Mouse (Mus musculus) small intestine, adult 2 months (tissue): ENCODE data around the gene Smg5. TPM values are rescaled to one million over a fixed set of nuclear protein-coding genes. Genes with fewer than 3 reads are reported as not detected.
A peak's percentile ranks its signal among the peaks of the same experiment; 100 is the strongest.
"Not testable (repeated sequence)": the region's sequence is repeated elsewhere in the genome, so short reads cannot be mapped to it uniquely, and the experiment has no call there.

Experiments used
- H3K27ac ChIP-seq: fragments of 200-500 bp; 2 replicates; pipeline ENCODE4 v1.5.1; 2012; ENCODE audit warnings: low read depth, low read length, control low read depth, inconsistent platforms; ENCODE audit not compliant: insufficient read depth
- H3K27me3 ChIP-seq: fragments of 200-500 bp; 2 replicates; pipeline ENCODE4 v1.6.1; 2012; ENCODE audit warnings: mild to moderate bottlenecking, moderate library complexity, low read length, inconsistent platforms; ENCODE audit not compliant: control insufficient read depth, insufficient read depth
- H3K36me3 ChIP-seq: fragments of 200-500 bp; 2 replicates; pipeline ENCODE4 v1.6.1; 2012; ENCODE audit warnings: mild to moderate bottlenecking, low read length, control low read depth, inconsistent platforms; ENCODE audit not compliant: control insufficient read depth, insufficient read depth
- H3K4me1 ChIP-seq: fragments of 200-500 bp; 2 replicates; pipeline ENCODE4 v1.6.1; 2012; ENCODE audit warnings: low read length, inconsistent platforms, mixed read lengths; ENCODE audit not compliant: control insufficient read depth, insufficient read depth, insufficient read length
- H3K4me3 ChIP-seq: fragments of 200-500 bp; 2 replicates; pipeline ENCODE4 v1.5.1; 2012; ENCODE audit warnings: low read depth, mild to moderate bottlenecking, control low read depth, inconsistent platforms, low read length, moderate library complexity
- CTCF ChIP-seq: fragments of 200-500 bp; IDR thresholded peaks from 2 replicates; pipeline ENCODE4 v1.5.1; 2012; ENCODE audit warnings: low read depth, mild to moderate bottlenecking, control low read depth, inconsistent platforms, low read length, moderate library complexity, mixed read lengths; ENCODE audit not compliant: insufficient replicate concordance, insufficient read length; ENCODE audit errors: extremely low read depth
- POLR2A ChIP-seq: fragments of 200-500 bp; IDR thresholded peaks from 2 replicates; pipeline ENCODE4 v1.6.1; 2012; ENCODE audit warnings: low read depth, mild to moderate bottlenecking, control low read depth, inconsistent platforms, low read length, moderate library complexity
- WGBS: fragments of 180-500 bp; shearing (Covaris S2); methylation state at CpG from one replicate; pipeline ENCODE4 v1.1.7; 2018; 5-methylcytosine and 5-hydroxymethylcytosine counted together
- polyA plus RNA-seq: library from polyadenylated mRNA; depleted of rRNA; stranded (reverse); fragments of >200 nt; gene quantifications from 2 replicates; pipeline ENCODE4 v1.2.3, GENCODE M21; 2012

The Smg5 gene
- polyA plus RNA-seq, 1 experiment: 42.4 TPM

DNA sequence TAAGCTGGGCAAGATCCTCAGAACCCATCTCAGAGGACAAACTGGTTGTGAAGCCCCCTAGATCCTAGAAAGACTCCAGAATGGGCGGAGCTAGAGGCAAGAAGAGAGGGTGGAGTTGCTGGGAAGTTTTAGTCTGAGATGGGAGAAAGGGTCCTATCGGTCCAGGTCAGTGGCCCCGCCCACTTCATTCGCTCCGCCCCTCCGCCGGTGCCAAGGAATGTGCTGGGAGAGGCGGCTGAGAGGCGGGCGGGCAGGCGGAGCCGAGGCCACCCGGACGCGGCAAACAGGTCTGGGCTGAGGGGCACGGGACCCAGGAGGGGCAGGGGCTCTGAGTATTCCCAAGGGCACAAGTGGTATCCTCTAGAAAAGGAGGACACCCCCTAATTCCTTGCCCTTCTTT is 28.3 kb downstream of the Smg5 start, which contains the start of gene Paqr6:
Gene Paqr6, plus strand, starts transcription at position 248 of the 400 bp plus-strand sequence.
- Histone ChIP-seq H3K27ac (no peak within 1 kb of the TSS), H3K4me3 (peak within 1 kb of the TSS; percentile 4; the same call in 1 of the 2 replicates)
- 8% methylated on average over 16 of the region's 16 CpGs for WGBS

DNA sequence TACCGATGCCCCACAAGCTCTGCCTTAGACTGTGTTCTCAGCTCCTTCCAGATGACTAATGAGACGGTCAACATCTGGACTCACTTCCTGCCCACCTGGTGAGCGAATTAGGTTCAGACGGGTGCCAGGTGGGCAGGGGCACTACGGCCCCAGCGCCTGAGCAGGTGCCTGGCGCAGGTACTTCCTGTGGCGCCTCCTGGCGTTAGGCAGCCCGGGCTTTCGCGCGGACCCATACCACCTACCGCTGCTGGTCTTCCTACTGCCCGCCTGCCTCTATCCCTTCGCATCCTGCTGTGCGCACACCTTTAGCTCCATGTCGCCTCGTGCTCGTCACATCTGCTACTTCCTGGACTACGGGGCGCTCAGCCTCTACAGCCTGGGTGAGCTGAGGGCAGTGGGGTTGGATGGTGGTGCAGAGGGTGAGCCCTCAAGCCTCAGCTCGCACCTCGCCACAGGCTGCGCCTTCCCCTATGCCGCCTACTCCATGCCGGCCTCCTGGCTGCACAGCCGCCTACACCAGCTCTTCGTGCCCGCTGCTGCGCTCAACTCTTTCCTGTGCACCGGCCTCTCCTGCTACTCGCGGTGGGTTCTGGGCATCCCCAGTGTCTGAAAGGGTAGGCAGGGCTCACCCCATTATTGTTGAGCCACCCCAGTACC is 29.8 kb downstream of the Smg5 start:
- Histone ChIP-seq H3K36me3 (peaks cover 14% of the 10 kb centered on the region), H3K4me1 (peaks cover 3% of the 10 kb centered on the region; the same call in 1 of the 2 replicates), H3K27ac (no peak overlapping the region), H3K27me3 (0 out of 2 replicates have a peak, but pooled peaks cover 5% of the 10 kb centered on the region), H3K4me3 (no peak overlapping the region)
- TF ChIP-seq POLR2A (no peak), CTCF (no peak)
- WGBS: 59% methylated on average over 34 of the region's 34 CpGs

More for the DNA sequence above, 28.3 kb downstream of the Smg5 start, which contains the start of gene Paqr6:
- Histone ChIP-seq H3K4me1 (peaks cover 3% of the 10 kb centered on the region; the same call in 1 of the 2 replicates), H3K27me3 (0 out of 2 replicates have a peak, but pooled peaks cover 5% of the 10 kb centered on the region), H3K36me3 (peaks cover 28% of the 10 kb centered on the region)
- TF ChIP-seq CTCF (no peak), POLR2A (no peak)

GRCm38 (mm10) chr3:88366830-88367428 is 30.9 kb downstream of the Smg5 start:
- H3K4me3 ChIP-seq, H3K27me3 ChIP-seq, H3K27ac ChIP-seq, H3K36me3 ChIP-seq, H3K4me1 ChIP-seq: not testable (repeated sequence)
- 6% methylated on average over 22 of the region's 22 CpGs for WGBS

DNA sequence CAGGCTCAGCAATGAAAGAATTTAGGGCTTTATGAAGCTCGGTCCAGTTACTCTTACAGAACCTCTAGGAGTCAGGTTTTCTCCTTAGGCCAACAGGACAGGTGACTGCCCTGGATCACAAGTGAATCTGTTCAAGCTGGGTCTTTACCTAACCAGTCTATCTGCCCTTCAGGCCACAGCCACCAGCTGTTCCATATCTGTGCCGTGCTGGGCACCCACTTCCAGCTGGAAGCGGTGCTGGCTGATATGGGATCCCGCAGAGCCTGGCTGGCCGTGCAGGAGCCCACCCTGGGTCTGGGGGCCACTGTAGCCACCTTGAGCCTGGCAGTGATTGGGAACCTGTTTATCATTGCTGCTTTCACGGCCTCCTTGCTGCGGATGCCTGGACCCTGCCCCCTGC is 31.5 kb downstream of the Smg5 start:
- WGBS: 58% methylated on average over 4 of the region's 7 CpGs
- H3K36me3 ChIP-seq, H3K27me3 ChIP-seq, H3K4me1 ChIP-seq, H3K27ac ChIP-seq, H3K4me3 ChIP-seq: not testable (repeated sequence)

DNA sequence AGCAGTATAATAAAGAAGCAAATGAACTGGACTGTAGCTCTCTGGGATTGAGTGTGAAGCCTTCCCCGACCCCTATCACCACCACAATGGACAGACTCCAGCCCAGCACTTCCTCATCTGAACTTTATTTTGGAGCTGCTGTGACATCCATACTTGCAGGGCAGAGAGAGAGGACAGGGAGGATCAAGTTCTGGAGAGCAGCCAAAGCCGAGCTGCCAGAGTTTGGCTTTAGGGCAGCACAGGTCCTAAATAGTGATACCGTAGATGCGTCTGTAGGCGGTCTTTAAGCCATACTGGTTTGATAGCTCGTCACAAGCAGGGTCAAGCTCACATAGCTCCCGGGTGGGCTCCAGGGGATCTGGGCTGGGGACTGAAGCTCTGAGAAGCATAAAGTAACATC is 32.5 kb downstream of the Smg5 start:
- not testable (repeated sequence) for H3K27me3 ChIP-seq, H3K36me3 ChIP-seq, H3K4me3 ChIP-seq, H3K4me1 ChIP-seq, H3K27ac ChIP-seq
- 91% methylated on average over 7 of the region's 7 CpGs for WGBS

- not testable (repeated sequence) for H3K27ac ChIP-seq, H3K27me3 ChIP-seq, H3K4me1 ChIP-seq, H3K36me3 ChIP-seq, H3K4me3 ChIP-seq
- 74% methylated on average over 9 of the region's 9 CpGs for WGBS
Measured at GRCm38 (mm10) chr3:88372643-88373042, 36.6 kb downstream of the Smg5 start, which contains the start of gene Bglap3. Gene Bglap3 (minus strand): TSS chr3:88372743.

DNA sequence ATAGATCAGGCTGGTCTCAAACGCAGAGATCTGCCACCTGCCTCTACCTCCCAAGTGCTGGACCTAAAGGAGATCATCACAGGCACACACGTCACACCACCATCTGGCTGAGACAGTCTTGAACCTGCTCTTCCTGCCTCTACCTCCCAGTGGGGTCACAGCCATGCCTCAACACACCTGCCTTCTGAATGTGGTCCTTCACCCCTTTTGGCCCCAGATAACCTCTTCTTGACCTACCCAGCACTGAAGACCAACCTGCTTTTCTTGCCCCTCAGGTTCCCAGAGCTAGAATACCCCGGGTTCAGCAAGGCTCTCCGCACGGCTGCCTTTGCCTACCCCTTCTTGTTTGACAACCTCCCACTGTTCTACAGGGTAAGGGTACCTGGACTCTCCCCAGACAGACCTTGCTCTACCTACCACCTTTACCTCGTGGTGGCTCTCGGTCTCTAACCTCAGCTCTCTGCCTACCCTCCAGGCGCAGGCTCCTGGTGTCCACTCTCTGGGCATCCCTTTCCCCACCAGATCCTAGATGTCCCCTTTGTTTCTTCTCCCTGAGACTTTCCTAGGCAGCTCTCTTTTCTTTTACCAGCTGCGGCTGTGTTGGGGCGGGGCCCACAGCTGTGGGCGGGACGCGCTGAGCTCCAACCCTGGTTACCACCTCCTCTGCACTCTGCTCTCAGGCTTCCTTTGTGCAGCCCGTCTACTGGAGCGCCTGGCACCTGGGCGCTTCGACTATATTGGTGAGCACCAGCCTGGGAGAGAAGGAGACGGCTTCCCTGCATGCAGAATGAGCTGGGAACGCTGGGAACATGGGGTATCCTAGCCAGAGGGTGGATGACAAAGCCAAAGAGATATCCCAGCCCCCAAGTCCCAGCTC is 39.9 kb downstream of the Smg5 start:
- H3K27me3 ChIP-seq, H3K4me1 ChIP-seq, H3K36me3 ChIP-seq, H3K4me3 ChIP-seq, H3K27ac ChIP-seq: not testable (repeated sequence)
- 11% methylated on average over 19 of the region's 19 CpGs for WGBS

DNA sequence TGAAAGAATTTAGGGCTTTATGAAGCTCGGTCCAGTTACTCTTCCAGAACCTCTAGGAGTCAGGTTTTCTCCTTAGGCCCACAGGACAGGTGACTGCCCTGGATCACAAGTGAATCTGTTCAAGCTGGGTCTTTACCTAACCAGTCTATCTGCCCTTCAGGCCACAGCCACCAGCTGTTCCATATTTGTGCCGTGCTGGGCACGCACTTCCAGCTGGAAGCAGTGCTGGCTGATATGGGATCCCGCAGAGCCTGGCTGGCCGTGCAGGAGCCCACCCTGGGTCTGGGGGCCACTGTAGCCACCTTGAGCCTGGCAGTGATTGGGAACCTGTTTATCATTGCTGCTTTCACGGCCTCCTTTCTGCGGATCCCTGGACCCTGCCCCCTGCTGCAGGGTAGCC is 40.6 kb downstream of the Smg5 start:
- WGBS: 31% methylated on average over 6 of the region's 7 CpGs
- not testable (repeated sequence) for H3K4me3 ChIP-seq, H3K4me1 ChIP-seq, H3K36me3 ChIP-seq, H3K27ac ChIP-seq, H3K27me3 ChIP-seq

DNA sequence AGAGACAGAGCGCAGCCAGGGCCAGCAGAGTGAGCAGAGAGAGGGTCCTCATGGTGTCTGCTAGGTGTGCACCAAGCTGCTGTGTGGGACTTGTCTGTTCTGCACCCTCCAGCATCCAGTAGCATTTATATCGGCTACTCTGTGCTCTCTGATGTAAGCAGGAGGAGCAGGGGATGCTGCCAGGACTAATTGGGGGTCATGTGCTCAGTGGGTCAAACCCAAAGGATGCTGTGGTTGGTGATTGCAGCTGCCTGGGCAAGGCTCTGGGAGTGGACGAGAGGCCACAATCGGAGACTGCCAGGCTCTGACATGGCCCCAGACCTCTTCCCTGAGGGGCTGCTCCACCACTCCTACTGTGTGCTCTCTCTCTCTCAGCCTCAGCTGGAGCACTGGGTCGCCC is 42.5 kb downstream of the Smg5 start, which contains the start of gene Bglap2:
Gene Bglap2, minus strand, starts transcription at position 101 of the 400 bp plus-strand sequence.
- not testable (repeated sequence) for H3K27me3 ChIP-seq, H3K4me1 ChIP-seq, H3K4me3 ChIP-seq, H3K27ac ChIP-seq, H3K36me3 ChIP-seq
- WGBS: 88% methylated on average over 5 of the region's 5 CpGs

DNA sequence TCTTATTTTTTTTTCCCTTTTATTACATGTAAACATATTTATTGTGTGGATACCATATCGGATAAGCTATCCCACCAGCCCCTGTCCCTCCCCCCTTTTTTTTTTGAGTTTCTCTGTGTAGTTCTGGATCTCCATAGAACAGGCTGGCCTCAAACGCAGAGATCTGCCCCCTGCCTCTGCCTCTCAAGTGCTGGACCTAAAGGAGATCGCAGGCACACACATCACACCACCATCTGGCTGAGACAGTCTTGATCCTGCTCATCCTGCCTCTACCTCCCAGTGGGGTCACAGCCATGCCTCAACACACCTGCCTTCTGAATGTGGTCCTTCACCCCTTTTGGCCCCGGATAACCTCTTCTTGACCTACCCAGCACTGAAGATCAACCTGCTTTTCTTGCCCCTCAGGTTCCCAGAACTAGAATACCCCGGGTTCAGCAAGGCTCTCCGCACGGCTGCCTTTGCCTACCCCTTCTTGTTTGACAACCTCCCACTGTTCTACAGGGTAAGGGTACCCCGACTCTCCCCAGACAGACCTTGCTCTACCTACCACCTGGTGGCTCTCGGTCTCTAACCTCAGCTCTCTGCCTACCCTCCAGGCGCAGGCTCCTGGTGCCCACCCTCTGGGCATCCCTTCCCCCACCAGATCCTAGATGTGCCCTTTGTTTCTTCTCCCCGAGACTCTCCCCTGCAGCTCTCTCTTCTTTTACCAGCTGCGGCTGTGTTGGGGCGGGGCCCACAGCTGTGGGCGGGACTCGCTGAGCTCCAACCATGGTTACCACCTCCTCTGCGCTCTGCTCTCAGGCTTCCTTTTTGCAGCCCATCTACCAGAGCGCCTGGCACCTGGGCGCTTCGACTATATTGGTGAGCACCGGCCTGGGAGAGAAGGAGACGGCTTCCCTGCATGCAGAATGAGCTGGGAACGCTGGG is 45.6 kb downstream of the Smg5 start:
- not testable (repeated sequence) for H3K4me3 ChIP-seq, H3K27ac ChIP-seq

More for the DNA sequence above, 45.6 kb downstream of the Smg5 start:
- not testable (repeated sequence) for H3K36me3 ChIP-seq, H3K4me1 ChIP-seq, H3K27me3 ChIP-seq
- WGBS: 14% methylated on average over 22 of the region's 22 CpGs
